8 mouse cellular contexts compared by ENCODE assay signal in the genomic region with DNA sequence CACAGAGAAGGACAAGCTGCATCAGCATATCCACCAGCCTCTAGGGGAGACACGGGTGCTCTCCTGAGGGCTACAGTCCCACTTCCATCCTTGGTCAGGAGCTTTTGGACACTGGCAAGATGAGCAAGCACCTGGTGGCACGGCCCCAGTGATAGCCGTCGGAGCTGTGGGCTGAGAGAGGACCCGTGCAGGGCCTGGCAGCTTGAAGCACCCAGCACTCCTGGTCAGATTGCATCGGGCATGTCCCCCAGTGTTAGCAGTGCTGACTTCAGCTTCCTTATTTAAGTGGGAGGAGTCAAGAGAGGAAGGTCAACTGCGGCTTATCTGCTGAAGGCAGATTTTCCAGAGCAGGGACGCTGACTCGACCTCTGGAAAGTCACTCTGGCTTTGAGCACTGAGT. TPM values are rescaled to one million over a fixed set of nuclear protein-coding genes. Genes with fewer than 3 reads are reported as not detected.
DNase-seq lines count a peak whose midpoint lies in the region; ATAC-seq lines count a peak whose summit lies in the region.

No protein-coding gene starts in this region.

- peaks cover 78% of the 10 kb centered on the region for H3K4me1 ChIP-seq in forebrain, embryonic 13.5 days
- H3K4me1 ChIP-seq in intestine, embryonic 15.5 days (replicated peaks), result peaks cover 13% of the 10 kb centered on the region; the same call in 1 of the 2 replicates
- peaks cover 98% of the 10 kb centered on the region for H3K4me1 ChIP-seq in neural tube, embryonic 13.5 days (replicated peaks)

- intact Hi-C loops in left cerebral cortex, postnatal 10 days (cut with DNase I), result no loop called here

- peak overlapping the region; percentile 52 for H3K9ac ChIP-seq in forebrain, embryonic 13.5 days
- H3K9ac ChIP-seq in intestine, embryonic 15.5 days, result no peak overlapping the region
- H3K9ac ChIP-seq in neural tube, embryonic 13.5 days, result peak overlapping the region; percentile 38; the same call in 1 of the 2 replicates

- no peak overlapping the region for H3K4me3 ChIP-seq in forebrain, embryonic 13.5 days
- H3K4me3 ChIP-seq in intestine, embryonic 15.5 days (replicated peaks), result no peak overlapping the region
- no peak overlapping the region for H3K4me3 ChIP-seq in neural tube, embryonic 13.5 days

- H3K27me3 ChIP-seq in forebrain, embryonic 13.5 days, result no peaks in the 10 kb centered on the region
- no peaks in the 10 kb centered on the region for H3K27me3 ChIP-seq in intestine, embryonic 15.5 days (replicated peaks)
- no peaks in the 10 kb centered on the region for H3K27me3 ChIP-seq in neural tube, embryonic 13.5 days

- 83% methylated on average over 9 of the region's 9 CpGs for WGBS in forebrain, embryonic 13.5 days
- 38% methylated on average over 9 of the region's 9 CpGs for whole genome bisulfite sequencing in intestine, embryonic 15.5 days
- 74% methylated on average over 9 of the region's 9 CpGs for WGBS in neural tube, embryonic 13.5 days

- 0 out of 2 replicates have a peak overlapping the region, but pooled peaks have one; percentile 19 for H3K4me2 ChIP-seq in forebrain, embryonic 13.5 days
- no peak overlapping the region for H3K4me2 ChIP-seq in intestine, embryonic 15.5 days (replicated peaks)
- H3K4me2 ChIP-seq in neural tube, embryonic 13.5 days, result no peak overlapping the region

- H3K27ac ChIP-seq in forebrain, embryonic 13.5 days, result peak overlapping the region; percentile 76
- no peak overlapping the region for H3K27ac ChIP-seq in intestine, embryonic 15.5 days
- H3K27ac ChIP-seq in neural tube, embryonic 13.5 days (replicated peaks), result peak overlapping the region; percentile 81

- peaks cover 67% of the 10 kb centered on the region for H3K36me3 ChIP-seq in forebrain, embryonic 13.5 days (ENCODE audit: poor library complexity, severe bottlenecking)
- H3K36me3 ChIP-seq in intestine, embryonic 15.5 days, result peaks cover 23% of the 10 kb centered on the region
- peaks cover 42% of the 10 kb centered on the region for H3K36me3 ChIP-seq in neural tube, embryonic 13.5 days

- no peak for ATAC-seq in forebrain, embryonic 13.5 days
- peak; percentile 68 for ATAC-seq in intestine, embryonic 15.5 days
- ATAC-seq in neural tube, embryonic 13.5 days (ENCODE audit: low read depth), result no peak

- no peaks in the 10 kb centered on the region for H3K9me3 ChIP-seq in forebrain, embryonic 13.5 days (replicated peaks)
- no peaks in the 10 kb centered on the region for H3K9me3 ChIP-seq in intestine, embryonic 15.5 days
- no peaks in the 10 kb centered on the region for H3K9me3 ChIP-seq in neural tube, embryonic 13.5 days

- peak; percentile 34 for DNase-seq in lung, postnatal 25 days (ENCODE audit: low spot score)
- no peak for DNase-seq in lung, postnatal 10 days
- no peak for DNase-seq in T-cell, adult 2 months (ENCODE audit: low spot score)
- DNase-seq in left cerebral cortex, postnatal 10 days (ENCODE audit: extremely low spot score in 1 of 2, low spot score in 2 of 2), result no peak
- DNase-seq in left cerebral cortex, adult 11 months (ENCODE audit: low spot score), result no peak

RNA-seq across cellular contexts. Expression of a gene that starts 59.6 kb away (rescaled TPM):
- 22.8 and 29.5 TPM in 2 replicates for polyA plus RNA-seq in forebrain, embryonic 13.5 days (2015; fragmentation: Nextera tagmentation; extraction: Ambion mirVana)
- 89.9 and 90.5 TPM in 2 replicates for polyA plus RNA-seq in intestine, embryonic 15.5 days (2015; fragmentation: Nextera tagmentation; extraction: Ambion mirVana)
- 27.6 and 31.0 TPM in 2 replicates for polyA plus RNA-seq in neural tube, embryonic 13.5 days (2015; fragmentation: Nextera tagmentation; extraction: Ambion mirVana)
- 10 to 100 TPM; 21.1 to 22.0 TPM for total RNA-seq in left cerebral cortex, postnatal 10 days (2021)
